In the genomic region with DNA sequence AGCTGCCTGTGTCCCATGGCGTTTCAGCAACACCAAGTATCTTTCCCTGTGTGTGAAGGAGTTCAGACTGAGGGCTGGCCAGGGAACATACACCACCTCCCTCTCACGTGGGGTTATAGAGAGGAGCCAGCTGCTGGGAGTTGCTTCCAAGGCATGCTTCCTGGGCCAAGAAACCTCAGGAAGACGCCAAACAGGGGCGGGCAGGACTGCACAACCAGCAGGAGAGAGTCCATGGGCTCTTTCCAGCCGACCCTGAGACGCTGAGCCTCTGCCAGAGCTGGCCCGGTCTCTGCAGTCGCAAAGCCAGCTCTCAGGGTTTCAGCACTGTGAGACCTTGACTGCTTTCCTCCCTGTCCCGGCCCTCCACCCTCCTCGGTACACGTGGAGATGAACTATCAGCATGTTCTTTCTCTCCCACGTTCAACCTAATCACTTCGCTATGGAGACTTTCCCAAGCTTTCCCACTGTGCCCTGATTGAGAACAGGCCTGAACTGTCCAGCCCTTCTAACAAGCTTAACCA, we compare ENCODE assay signal across 8 mouse cellular contexts. TPM values are rescaled to one million over a fixed set of nuclear protein-coding genes. Genes with fewer than 3 reads are reported as not detected.
DNase-seq lines count a peak whose midpoint lies in the region; ATAC-seq and TF ChIP-seq lines count a peak whose summit lies in the region.

No protein-coding gene starts in this region.

- TF ChIP-seq CTCF in heart, adult 2 months (IDR thresholded peaks at IDR 0.05) = no peak

- peak; percentile 79; the same call in 1 of the 2 replicates for TF ChIP-seq EP300 in heart, adult 2 months (IDR thresholded peaks at IDR 0.05; ENCODE audit: insufficient read depth, low read depth, low read length)

- H3K27me3 ChIP-seq in heart, adult 2 months (ENCODE audit: control insufficient read depth, insufficient read depth, low read length) = no peaks in the 10 kb centered on the region
- H3K27me3 ChIP-seq in neural tube, embryonic 13.5 days = no peaks in the 10 kb centered on the region

- H3K36me3 ChIP-seq in heart, adult 2 months (ENCODE audit: control insufficient read depth, insufficient read depth, low read length) = no peaks in the 10 kb centered on the region
- H3K36me3 ChIP-seq in neural tube, embryonic 13.5 days = no peaks in the 10 kb centered on the region

- peak; percentile 43; the same call in 1 of the 2 replicates for ATAC-seq in neural tube, embryonic 13.5 days (ENCODE audit: low read depth)

- no peak overlapping the region for H3K4me2 ChIP-seq in neural tube, embryonic 13.5 days

- 8% methylated on average over 13 of the region's 13 CpGs for WGBS in heart, adult 2 months
- whole genome bisulfite sequencing in neural tube, embryonic 13.5 days = 62% methylated on average over 13 of the region's 13 CpGs

- peak overlapping the region; percentile 32 for H3K27ac ChIP-seq in heart, adult 2 months
- no peak overlapping the region for H3K27ac ChIP-seq in neural tube, embryonic 13.5 days (replicated peaks)

- 0 out of 2 replicates have a peak overlapping the region, but pooled peaks have one; percentile 5 for H3K9ac ChIP-seq in heart, adult 2 months (ENCODE audit: low read depth, low read length)
- H3K9ac ChIP-seq in neural tube, embryonic 13.5 days = no peak overlapping the region

- H3K4me1 ChIP-seq in heart, adult 2 months (ENCODE audit: control insufficient read depth, insufficient read depth, low read length) = peaks cover 5% of the 10 kb centered on the region
- no peaks in the 10 kb centered on the region; the same call in 1 of the 2 replicates for H3K4me1 ChIP-seq in neural tube, embryonic 13.5 days (replicated peaks)

- peak; percentile 81 to 82 for DNase-seq in adrenal gland, postnatal 36 days
- DNase-seq in embryo, embryonic 10.5 days (ENCODE audit: low spot score) = peak; percentile 63
- peak; percentile 85 to 91 for DNase-seq in heart, adult 2 months
- peak; percentile 74 for DNase-seq in kidney, adult 11 months
- peak; percentile 90 for DNase-seq in left cerebral cortex, postnatal 4 days
- peak; percentile 72 to 90 for DNase-seq in urinary bladder, postnatal 36 days (ENCODE audit: low spot score in 2 of 2)
- no peak for DNase-seq in thymus, postnatal 10 days (ENCODE audit: low spot score in 2 of 2)

- peak overlapping the region; percentile 20 for H3K4me3 ChIP-seq in heart, adult 2 months
- no peak overlapping the region for H3K4me3 ChIP-seq in neural tube, embryonic 13.5 days

- intact Hi-C loops in heart, adult 2 months (cut with DNase I) = no loop called here
- intact Hi-C loops in left cerebral cortex, postnatal 4 days (cut with DNase I) = no loop called here

- H3K79me2 ChIP-seq in heart, adult 2 months (replicated peaks; ENCODE audit: control insufficient read depth, insufficient read depth, low read length) = no peaks in the 10 kb centered on the region

- H3K9me3 ChIP-seq in neural tube, embryonic 13.5 days = no peaks in the 10 kb centered on the region

- 0 out of 2 replicates have a peak, but pooled peaks have one; percentile 28 for TF ChIP-seq POLR2A in heart, adult 2 months (IDR thresholded peaks at IDR 0.05; ENCODE audit: insufficient read depth, low read depth, low read length)

RNA-seq across cellular contexts. Expression of a gene that starts 13.1 kb away (rescaled TPM):
- 10 to 100 TPM in 1 of 2 experiments, 1 to 10 TPM in 1; 7.4 to 12.7 TPM for total RNA-seq in adrenal gland, postnatal 36 days (2021)
- total RNA-seq in heart, adult 2 months (2021) = 10 to 100 TPM in 1 of 2 experiments, 1 to 10 TPM in 1; 6.8 to 11.5 TPM
- polyA plus RNA-seq in heart, adult 2 months (2012; rRNA removed) = 6.0 and 7.5 TPM in 2 replicates
- 10 to 100 TPM; 48.7 to 52.5 TPM for total RNA-seq in left cerebral cortex, postnatal 4 days (2021)
- polyA plus RNA-seq in neural tube, embryonic 13.5 days (2015; fragmentation: Nextera tagmentation; extraction: Ambion mirVana) = 23.4 and 24.8 TPM in 2 replicates

Comparison
In these comparisons a context has a peak if more than half of its experiments do, and no peak if none do; other contexts are left out.
1. DNase-seq: peak in adrenal gland, postnatal 36 days (2 of 2), embryo, embryonic 10.5 days (single experiment), heart, adult 2 months (2 of 2), kidney, adult 11 months (single experiment), left cerebral cortex, postnatal 4 days (single experiment) and urinary bladder, postnatal 36 days (2 of 2); none in thymus, postnatal 10 days (0 of 2).